Mouse (Mus musculus) spleen, adult 2 months (tissue): Measurements from ENCODE around the gene Diras1. TPM values are rescaled to one million over a fixed set of nuclear protein-coding genes. Genes with fewer than 3 reads are reported as not detected.

ENCODE experiments used
- DNase-seq, 2 experiments: peaks; one replicate each; pipeline versions ENCODE4 v3.0.0 to v3.0.0-alpha.2; 2012 to 2021; ENCODE audit warnings: low spot score in 2 of 2, low read depth in 1 of 2
- H3K27ac ChIP-seq: fragments of 200-500 bp; 2 replicates; pipeline ENCODE4 v1.5.1; 2012; ENCODE audit warnings: low read length, inconsistent platforms; ENCODE audit not compliant: insufficient read depth
- H3K27me3 ChIP-seq: fragments of 200-500 bp; 2 replicates; pipeline ENCODE4 v1.6.1; 2012; ENCODE audit warnings: mild to moderate bottlenecking, moderate library complexity, low read length, inconsistent platforms; ENCODE audit not compliant: control insufficient read depth, insufficient read depth
- H3K36me3 ChIP-seq: fragments of 200-500 bp; 2 replicates; pipeline ENCODE4 v1.6.1; 2012; ENCODE audit warnings: mild to moderate bottlenecking, low read length, inconsistent platforms; ENCODE audit not compliant: control insufficient read depth, insufficient read depth
- H3K4me1 ChIP-seq: fragments of 200-500 bp; 2 replicates; pipeline ENCODE4 v1.6.1; 2011; ENCODE audit warnings: inconsistent platforms; ENCODE audit not compliant: control insufficient read depth, insufficient read depth, insufficient read length
- H3K4me3 ChIP-seq: fragments of 200-500 bp; 2 replicates; pipeline ENCODE4 v1.5.1; 2011; ENCODE audit warnings: mild to moderate bottlenecking, inconsistent platforms; ENCODE audit not compliant: insufficient read depth, insufficient read length; ENCODE audit errors: extremely low read depth
- CTCF ChIP-seq: fragments of 200-500 bp; IDR thresholded peaks from 2 replicates; pipeline ENCODE4 v1.5.1; 2011; ENCODE audit warnings: mild to moderate bottlenecking, inconsistent platforms; ENCODE audit not compliant: insufficient read depth, insufficient read length, insufficient replicate concordance; ENCODE audit errors: extremely low read depth
- POLR2A ChIP-seq: fragments of 200-500 bp; IDR thresholded peaks from 2 replicates; pipeline ENCODE4 v1.6.1; 2011; ENCODE audit warnings: low read depth, low read length, inconsistent platforms
- WGBS: fragments of 180-500 bp; shearing (Covaris S2); methylation state at CpG from one replicate; pipeline ENCODE4 v1.1.7; 2018; 5-methylcytosine and 5-hydroxymethylcytosine counted together
- polyA plus RNA-seq: library from polyadenylated mRNA; depleted of rRNA; stranded (reverse); fragments of >200 nt; gene quantifications from 2 replicates; pipeline ENCODE4 v1.2.3, GENCODE M21; 2012; rRNA removed

The Diras1 gene
- polyA plus RNA-seq, 1 experiment, result 0.04 TPM

DNA sequence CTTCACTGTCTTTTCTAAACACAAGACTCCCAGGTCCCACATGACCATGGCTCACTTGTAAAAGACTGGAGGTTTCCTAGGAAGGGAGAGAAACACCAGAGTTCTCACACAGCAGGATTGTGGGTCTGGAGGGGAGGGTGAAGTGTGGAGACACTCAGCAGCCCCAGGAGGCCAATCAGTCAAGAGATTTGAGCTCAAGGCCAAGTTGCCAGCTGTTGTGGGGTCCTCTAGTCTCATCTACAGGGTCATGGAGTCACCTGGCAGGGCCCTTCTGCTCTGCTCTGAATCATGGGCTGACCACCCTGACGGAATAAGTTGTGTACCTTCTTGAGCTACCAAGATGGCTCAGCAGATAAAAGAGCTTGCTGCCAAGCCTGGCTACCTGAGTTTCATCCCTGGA lies 51.7 kb downstream of the Diras1 start:
- DNase-seq, result no peak
- 93% methylated on average over 1 of the region's 1 CpGs for WGBS
- H3K27ac ChIP-seq, result no peak overlapping the region
- no peak overlapping the region for H3K4me3 ChIP-seq
- H3K4me1 ChIP-seq, result peaks cover 3% of the 10 kb centered on the region; the same call in 1 of the 2 replicates
- TF ChIP-seq CTCF (no peak), POLR2A (no peak)
- no peaks in the 10 kb centered on the region for H3K36me3 ChIP-seq
- H3K27me3 ChIP-seq, result no peaks in the 10 kb centered on the region

DNA sequence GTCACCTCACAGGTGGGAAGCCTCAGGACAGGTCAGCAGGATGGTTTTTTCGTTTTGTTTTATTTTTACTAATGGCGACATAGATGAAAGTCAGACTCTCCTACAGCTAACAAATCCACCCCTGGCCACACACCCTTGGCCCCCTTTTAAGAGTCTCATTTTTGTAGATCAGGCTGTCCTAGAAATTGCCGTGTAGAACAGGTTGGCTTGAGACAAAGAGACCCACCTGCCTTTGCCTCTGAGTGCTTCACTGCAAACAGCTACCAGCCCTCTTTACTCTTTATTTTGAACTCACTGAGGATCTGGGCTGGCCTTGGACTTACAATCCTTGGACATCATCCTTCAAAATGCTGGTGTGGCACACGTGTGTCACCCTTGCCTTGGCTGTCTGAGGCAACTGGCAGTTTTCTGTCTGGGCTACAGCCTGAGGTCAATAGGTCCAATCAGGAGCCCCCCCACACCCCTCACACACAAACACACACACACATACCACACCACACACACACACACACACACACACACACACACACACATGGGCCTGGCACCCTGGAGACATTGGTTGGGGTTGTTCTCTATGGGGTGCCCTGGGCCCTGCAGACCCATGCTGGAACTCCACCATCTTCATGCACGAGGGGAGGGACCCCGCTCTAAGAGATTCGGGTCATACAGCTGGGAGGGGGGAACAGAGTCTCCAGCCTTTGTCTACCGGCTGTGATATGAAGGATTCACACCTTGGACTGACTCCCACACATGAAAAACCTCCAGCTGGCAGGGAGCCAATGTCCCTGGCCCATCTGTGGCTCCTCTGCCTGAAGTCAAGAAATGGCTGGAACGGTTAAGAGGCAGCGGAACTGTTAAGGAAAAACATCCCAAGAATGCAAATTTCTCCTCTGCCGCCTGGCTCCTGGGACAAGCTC lies 53.1 kb downstream of the Diras1 start:
- no peak for DNase-seq
- H3K27ac ChIP-seq, result no peak overlapping the region

DNA sequence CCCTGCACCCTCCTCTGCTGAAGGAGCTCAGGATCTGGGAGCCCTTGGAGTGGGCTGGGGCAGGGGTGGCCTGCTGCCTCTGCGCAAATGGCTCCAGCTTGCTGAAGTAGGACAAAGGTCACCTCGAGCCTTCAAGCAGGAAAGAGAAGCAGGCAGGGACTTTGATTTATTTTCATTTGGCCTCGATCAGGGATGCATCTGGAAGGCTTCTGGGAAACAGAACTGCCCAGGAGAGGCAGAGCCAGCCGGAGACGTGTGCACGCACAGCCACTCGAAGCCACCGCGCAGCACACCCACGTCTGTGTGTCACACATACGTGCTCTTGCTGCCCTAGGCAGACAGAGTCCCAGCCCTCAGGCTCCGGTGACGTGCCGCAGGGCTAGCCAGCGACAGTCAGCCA lies 53.9 kb downstream of the Diras1 start:
- Histone ChIP-seq H3K27me3 (no peaks in the 10 kb centered on the region), H3K4me3 (no peak overlapping the region), H3K36me3 (no peaks in the 10 kb centered on the region), H3K4me1 (peaks cover 12% of the 10 kb centered on the region; the same call in 1 of the 2 replicates), H3K27ac (no peak overlapping the region)
- DNase-seq, result no peak
- TF ChIP-seq POLR2A (no peak), CTCF (no peak)
- WGBS, result 88% methylated on average over 15 of the region's 15 CpGs

More for the DNA sequence above, 53.1 kb downstream of the Diras1 start:
- H3K27me3 ChIP-seq, result no peaks in the 10 kb centered on the region
- H3K36me3 ChIP-seq, result no peaks in the 10 kb centered on the region
- H3K4me3 ChIP-seq, result no peak overlapping the region
- TF ChIP-seq POLR2A, result no peak
- TF ChIP-seq CTCF, result no peak
- 82% methylated on average over 11 of the region's 11 CpGs for WGBS
- peaks cover 5% of the 10 kb centered on the region; the same call in 1 of the 2 replicates for H3K4me1 ChIP-seq

DNA sequence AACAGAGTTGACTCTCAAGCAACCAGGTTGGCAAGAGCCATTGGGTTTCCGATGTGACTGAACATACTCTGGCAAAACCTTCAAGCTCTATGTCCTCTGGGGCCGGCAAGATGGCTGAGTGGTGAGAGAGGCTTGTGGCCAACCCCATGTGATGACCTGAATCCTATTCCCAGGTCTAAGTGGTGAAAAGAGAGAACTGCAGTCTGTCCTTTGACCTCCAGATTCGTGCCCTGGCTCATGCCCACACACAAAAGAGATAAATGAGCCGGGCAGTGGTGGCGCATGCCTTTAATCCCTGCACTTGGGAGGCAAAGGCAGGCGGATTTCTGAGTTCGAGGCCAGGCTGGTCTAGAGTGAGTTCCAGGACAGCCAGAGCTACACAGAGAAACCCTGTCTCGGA lies 55.3 kb downstream of the Diras1 start:
- no peak overlapping the region for H3K4me3 ChIP-seq
- no peak overlapping the region for H3K27ac ChIP-seq
- peaks cover 12% of the 10 kb centered on the region; the same call in 1 of the 2 replicates for H3K4me1 ChIP-seq
- WGBS, result 87% methylated on average over 8 of the region's 8 CpGs
- no peak for DNase-seq
- no peak for TF ChIP-seq CTCF
- no peak for TF ChIP-seq POLR2A
- H3K27me3 ChIP-seq, result no peaks in the 10 kb centered on the region
- H3K36me3 ChIP-seq, result no peaks in the 10 kb centered on the region

Other genes starting within 250 kb of the Diras1 start
- 38.7 and 54.3 TPM in 2 replicates for gene Sf3a2, start 227.5 kb downstream of the Diras1 start, polyA plus RNA-seq
- gene Plekhj1, start 227.0 kb downstream of the Diras1 start, polyA plus RNA-seq, result 71.8 and 97.5 TPM in 2 replicates
- gene Amh, start 220.4 kb downstream of the Diras1 start, polyA plus RNA-seq, result 1.3 and 2.3 TPM in 2 replicates
- gene Jsrp1, start 212.2 kb downstream of the Diras1 start, polyA plus RNA-seq, result not detected in 2 replicates
- gene Oaz1, start 199.0 kb downstream of the Diras1 start, polyA plus RNA-seq, result 730 and 862 TPM in 2 replicates
- 0.02 TPM in 2 replicates for gene Lingo3, start 181.6 kb downstream of the Diras1 start, polyA plus RNA-seq
- gene Lsm7, start 170.5 kb downstream of the Diras1 start, polyA plus RNA-seq, result 84.0 and 103 TPM in 2 replicates
- gene Sppl2b, start 170.4 kb downstream of the Diras1 start, polyA plus RNA-seq, result 127 and 130 TPM in 2 replicates
- gene Tmprss9, start 153.8 kb downstream of the Diras1 start, polyA plus RNA-seq, result 0.08 and 0.09 TPM in 2 replicates
- 123 and 133 TPM in 2 replicates for gene Timm13, start 124.7 kb downstream of the Diras1 start, polyA plus RNA-seq
- gene Lmnb2, start 107.4 kb downstream of the Diras1 start, polyA plus RNA-seq, result 11.0 and 13.2 TPM in 2 replicates
- 35.7 and 46.8 TPM in 2 replicates for gene Gadd45b, start 95.6 kb downstream of the Diras1 start, polyA plus RNA-seq
- gene Gng7, start 10.7 kb downstream of the Diras1 start, polyA plus RNA-seq, result 0.75 and 0.91 TPM in 2 replicates
- gene Slc39a3, start 11.8 kb upstream of the Diras1 start, polyA plus RNA-seq, result 22.3 and 26.0 TPM in 2 replicates
- 88.8 and 114 TPM in 2 replicates for gene Sgta, start 34.5 kb upstream of the Diras1 start, polyA plus RNA-seq
- 17.9 and 27.2 TPM in 2 replicates for gene Thop1, start 44.4 kb upstream of the Diras1 start, polyA plus RNA-seq
- 0.27 and 0.32 TPM in 2 replicates for gene Creb3l3, start 73.2 kb upstream of the Diras1 start, polyA plus RNA-seq
- gene Map2k2, start 80.3 kb upstream of the Diras1 start, polyA plus RNA-seq, result 135 and 201 TPM in 2 replicates
- gene Zbtb7a, start 109.6 kb upstream of the Diras1 start, polyA plus RNA-seq, result 64.6 and 95.2 TPM in 2 replicates
- gene Pias4, start 142.3 kb upstream of the Diras1 start, polyA plus RNA-seq, result 36.1 and 45.8 TPM in 2 replicates
- 1,457 and 1,736 TPM in 2 replicates for gene Eef2, start 151.0 kb upstream of the Diras1 start, polyA plus RNA-seq
- gene Dapk3, start 157.3 kb upstream of the Diras1 start, polyA plus RNA-seq, result 58.0 and 84.5 TPM in 2 replicates
- not detected in 2 replicates for gene 4930442H23Rik, start 158.2 kb upstream of the Diras1 start, polyA plus RNA-seq
- gene Nmrk2, start 176.4 kb upstream of the Diras1 start, polyA plus RNA-seq, result not detected in 2 replicates
- 0.92 and 0.95 TPM in 2 replicates for gene Atcay, start 205.2 kb upstream of the Diras1 start, polyA plus RNA-seq
- 5.5 and 6.1 TPM in 2 replicates for gene Zfr2, start 207.5 kb upstream of the Diras1 start, polyA plus RNA-seq
- gene Matk, start 227.3 kb upstream of the Diras1 start, polyA plus RNA-seq, result 22.5 and 30.0 TPM in 2 replicates
- 63.6 and 86.9 TPM in 2 replicates for gene Mrpl54, start 241.3 kb upstream of the Diras1 start, polyA plus RNA-seq
- 63.0 and 77.1 TPM in 2 replicates for gene Apba3, start 241.3 kb upstream of the Diras1 start, polyA plus RNA-seq